Comparison of ENCODE assay signal across 26 mouse cellular contexts in the genomic region with DNA sequence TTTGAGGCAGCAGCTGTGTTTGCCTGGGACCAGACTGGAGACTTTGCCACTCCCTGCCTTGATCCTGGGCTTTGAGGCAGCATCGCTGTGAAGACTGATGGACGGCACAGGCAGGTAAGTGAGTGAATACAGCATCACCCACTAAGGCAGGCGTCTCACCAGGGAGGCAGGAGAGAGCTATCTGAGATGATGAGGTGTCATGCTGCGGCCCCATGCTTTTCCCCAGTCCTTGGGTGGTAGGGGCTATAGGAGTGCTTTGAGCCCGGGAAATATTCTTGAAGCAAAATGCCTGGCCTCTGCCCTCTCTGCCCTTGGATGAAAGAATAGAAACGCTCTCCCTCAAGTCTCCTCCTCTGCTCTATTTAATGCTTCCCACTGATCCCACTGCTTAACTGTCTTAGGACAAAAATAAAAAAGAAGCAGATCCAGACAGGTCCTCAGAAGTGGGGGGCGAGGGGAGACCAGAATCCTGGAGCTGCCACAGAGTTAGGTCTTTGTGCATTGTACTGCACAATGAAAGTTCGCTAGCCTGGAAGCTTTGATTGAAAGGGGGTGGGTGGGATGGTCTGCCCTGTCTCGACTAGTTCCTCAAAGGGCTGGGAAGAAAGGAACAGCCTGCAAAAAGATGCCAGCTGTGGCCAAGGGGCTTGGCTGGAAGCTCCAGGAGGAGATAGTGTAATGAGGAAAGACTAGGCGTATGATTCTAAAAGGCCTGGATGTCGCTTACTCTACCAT.
DNase-seq lines count a peak whose midpoint lies in the region; ATAC-seq and TF ChIP-seq lines count a peak whose summit lies in the region.
"Had no signal": no experiment of that assay in that cellular context is flagged by ENCODE, and none has a peak within 500 bp of the region (broad histone marks: within the 10 kb centered on the region; RNA-seq: fewer than 3 reads in every experiment).

No protein-coding gene starts in this region.

- H3K4me3 ChIP-seq in forebrain, embryonic 10.5 days: no peak overlapping the region
- no peak overlapping the region for H3K4me3 ChIP-seq in forebrain, embryonic 15.5 days
- no peak overlapping the region for H3K4me3 ChIP-seq in hindbrain, embryonic 11.5 days (ENCODE audit: low read depth, low read length)
- no peak overlapping the region for H3K4me3 ChIP-seq in hindbrain, embryonic 16.5 days (ENCODE audit: low read length)
- no peak overlapping the region for H3K4me3 ChIP-seq in midbrain, embryonic 16.5 days (ENCODE audit: low read depth, low read length)
- H3K4me3 ChIP-seq: erythroblast, embryonic 14.5 days; limb, embryonic 10.5 days; limb, embryonic 15.5 days; liver, embryonic 13.5 days had no signal

- no peak for TF ChIP-seq CTCF in brain, embryonic 14.5 days (IDR thresholded peaks at IDR 0.05; ENCODE audit: borderline replicate concordance, extremely low read depth, insufficient read depth, insufficient read length)

- H3K9me3 ChIP-seq in forebrain, embryonic 10.5 days: no peaks in the 10 kb centered on the region
- no peaks in the 10 kb centered on the region for H3K9me3 ChIP-seq in forebrain, embryonic 15.5 days
- H3K9me3 ChIP-seq in hindbrain, embryonic 11.5 days (ENCODE audit: control insufficient read depth, low read length): no peaks in the 10 kb centered on the region
- H3K9me3 ChIP-seq in hindbrain, embryonic 16.5 days (ENCODE audit: control insufficient read depth, low read length): no peaks in the 10 kb centered on the region
- no peaks in the 10 kb centered on the region; the same call in 1 of the 2 replicates for H3K9me3 ChIP-seq in midbrain, embryonic 16.5 days (replicated peaks; ENCODE audit: control insufficient read depth, low read length, poor library complexity, severe bottlenecking)
- H3K9me3 ChIP-seq: limb, embryonic 10.5 days; limb, embryonic 15.5 days; liver, embryonic 13.5 days had no signal

- no peak overlapping the region for H3K9ac ChIP-seq in forebrain, embryonic 15.5 days (replicated peaks)
- no peak overlapping the region for H3K9ac ChIP-seq in hindbrain, embryonic 11.5 days (ENCODE audit: low read depth, low read length)
- no peak overlapping the region for H3K9ac ChIP-seq in hindbrain, embryonic 16.5 days (ENCODE audit: low read depth, low read length)
- no peak overlapping the region for H3K9ac ChIP-seq in midbrain, embryonic 16.5 days (ENCODE audit: low read depth, low read length)
- H3K9ac ChIP-seq: limb, embryonic 15.5 days; liver, embryonic 13.5 days had no signal

- 0 out of 2 replicates have a peak overlapping the region, but pooled peaks have one; percentile 51 for H3K27ac ChIP-seq in forebrain, embryonic 10.5 days
- H3K27ac ChIP-seq in forebrain, embryonic 15.5 days (replicated peaks): no peak overlapping the region
- no peak overlapping the region for H3K27ac ChIP-seq in hindbrain, embryonic 11.5 days (ENCODE audit: low read depth, low read length)
- no peak overlapping the region for H3K27ac ChIP-seq in hindbrain, embryonic 16.5 days (ENCODE audit: low read depth, low read length)
- H3K27ac ChIP-seq in midbrain, embryonic 16.5 days (ENCODE audit: low read length): no peak overlapping the region
- H3K27ac ChIP-seq: limb, embryonic 10.5 days; limb, embryonic 15.5 days; liver, embryonic 13.5 days; macrophage had no signal

- no peak for DNase-seq in forebrain, embryonic 10.5 days (ENCODE audit: extremely low spot score, low spot score)
- no peak for DNase-seq in hindbrain, embryonic 11.5 days (ENCODE audit: low spot score)
- DNase-seq in brain, embryonic 14.5 days (ENCODE audit: low read depth): peak; percentile 59
- no peak for DNase-seq in adrenal gland, adult 2 months
- DNase-seq: adrenal gland, postnatal 14 days; cerebellum, adult 11-12 months; cerebellum, adult 9-11 months; gastrocnemius, postnatal 14 days; heart, postnatal 36 days; kidney, adult 8-10 months; kidney, postnatal 10 days; layer of hippocampus, postnatal 36 days; liver, embryonic 13.5 days; lung, adult 18-20 months; lung, postnatal 10 days; thymus, postnatal 4 days had no signal

- H3K36me3 ChIP-seq in forebrain, embryonic 10.5 days (replicated peaks): no peaks in the 10 kb centered on the region
- H3K36me3 ChIP-seq in forebrain, embryonic 15.5 days: no peaks in the 10 kb centered on the region
- no peaks in the 10 kb centered on the region for H3K36me3 ChIP-seq in hindbrain, embryonic 11.5 days (ENCODE audit: control insufficient read depth, insufficient read depth, low read length)
- no peaks in the 10 kb centered on the region for H3K36me3 ChIP-seq in hindbrain, embryonic 16.5 days (ENCODE audit: control insufficient read depth, insufficient read depth, low read length)
- no peaks in the 10 kb centered on the region for H3K36me3 ChIP-seq in midbrain, embryonic 16.5 days (ENCODE audit: control insufficient read depth, insufficient read depth, low read length)
- H3K36me3 ChIP-seq: G1E; limb, embryonic 10.5 days; limb, embryonic 15.5 days; liver, embryonic 13.5 days had no signal

- no peak for ATAC-seq in forebrain, embryonic 15.5 days (replicated peaks)
- ATAC-seq in hindbrain, embryonic 11.5 days (ENCODE audit: low FRiP score): peak; percentile 63; the same call in 1 of the 2 replicates
- no peak for ATAC-seq in hindbrain, embryonic 16.5 days
- ATAC-seq in midbrain, embryonic 16.5 days: peak; percentile 67
- ATAC-seq: intestine, embryonic 16.5 days had no signal

- H3K27me3 ChIP-seq in forebrain, embryonic 10.5 days (ENCODE audit: poor library complexity, severe bottlenecking): no peaks in the 10 kb centered on the region
- no peaks in the 10 kb centered on the region for H3K27me3 ChIP-seq in forebrain, embryonic 15.5 days
- H3K27me3 ChIP-seq in hindbrain, embryonic 11.5 days (ENCODE audit: control insufficient read depth, insufficient read depth, low read length): no peaks in the 10 kb centered on the region
- H3K27me3 ChIP-seq in hindbrain, embryonic 16.5 days (replicated peaks; ENCODE audit: control insufficient read depth, insufficient read depth, low read length): no peaks in the 10 kb centered on the region; the same call in 1 of the 2 replicates
- H3K27me3 ChIP-seq in midbrain, embryonic 16.5 days (ENCODE audit: control insufficient read depth, insufficient read depth, low read depth, low read length): no peaks in the 10 kb centered on the region
- H3K27me3 ChIP-seq: limb, embryonic 15.5 days; liver, embryonic 13.5 days had no signal

- H3K4me1 ChIP-seq in forebrain, embryonic 10.5 days: peaks cover 11% of the 10 kb centered on the region
- H3K4me1 ChIP-seq in forebrain, embryonic 15.5 days: no peaks in the 10 kb centered on the region
- H3K4me1 ChIP-seq in hindbrain, embryonic 11.5 days (replicated peaks; ENCODE audit: control insufficient read depth, insufficient read depth, low read length): no peaks in the 10 kb centered on the region
- no peaks in the 10 kb centered on the region for H3K4me1 ChIP-seq in hindbrain, embryonic 16.5 days (ENCODE audit: control insufficient read depth, insufficient read depth, low read depth, low read length)
- no peaks in the 10 kb centered on the region for H3K4me1 ChIP-seq in midbrain, embryonic 16.5 days (ENCODE audit: control insufficient read depth, insufficient read depth, low read length)
- H3K4me1 ChIP-seq: limb, embryonic 10.5 days; limb, embryonic 15.5 days; liver, embryonic 13.5 days had no signal

- no peak overlapping the region for H3K4me2 ChIP-seq in forebrain, embryonic 15.5 days (replicated peaks)
- no peak overlapping the region for H3K4me2 ChIP-seq in hindbrain, embryonic 11.5 days (replicated peaks; ENCODE audit: low read depth, low read length)
- no peak overlapping the region for H3K4me2 ChIP-seq in hindbrain, embryonic 16.5 days (ENCODE audit: low read length)
- no peak overlapping the region for H3K4me2 ChIP-seq in midbrain, embryonic 16.5 days (ENCODE audit: low read length)
- H3K4me2 ChIP-seq: heart, embryonic 11.5 days; limb, embryonic 15.5 days; liver, embryonic 13.5 days had no signal

- 52% methylated on average over 11 of the region's 11 CpGs for WGBS in forebrain, embryonic 10.5 days
- WGBS in forebrain, embryonic 15.5 days: 29% methylated on average over 11 of the region's 11 CpGs
- WGBS in hindbrain, embryonic 11.5 days: 42% methylated on average over 11 of the region's 11 CpGs
- 40% methylated on average over 11 of the region's 11 CpGs for WGBS in hindbrain, embryonic 16.5 days
- WGBS in midbrain, embryonic 16.5 days: 42% methylated on average over 11 of the region's 11 CpGs

- TF ChIP-seq POLR2A in brain, embryonic 14.5 days (IDR thresholded peaks at IDR 0.05; ENCODE audit: borderline replicate concordance, extremely low read depth, insufficient read depth, insufficient read length, poor library complexity, severe bottlenecking): no peak

Comparison
In these comparisons a context has a peak if more than half of its experiments do, and no peak if none do; other contexts are left out.
1. ATAC-seq: peak in hindbrain, embryonic 11.5 days (single experiment) and midbrain, embryonic 16.5 days (single experiment); none in forebrain, embryonic 15.5 days (single experiment) and hindbrain, embryonic 16.5 days (single experiment).